Mouse (Mus musculus) hindbrain, embryonic 16.5 days (tissue): Measurements from ENCODE around the gene Mst1r. TPM values are rescaled to one million over a fixed set of nuclear protein-coding genes. Genes with fewer than 3 reads are reported as not detected.

Experiments
- ATAC-seq: fragments of 200-750 bp; cut with Nextera tagmentation; 2 replicates; pipeline ENCODE4 v1.8.0; 2017; ENCODE audit warnings: moderate TSS enrichment, moderate library complexity
- H3K27ac ChIP-seq: fragments of 300-500 bp; sonication (generic); 2 replicates; pipeline ENCODE4 v1.5.1; 2014; ENCODE audit warnings: low read depth, mild to moderate bottlenecking, control low read depth, low read length, moderate library complexity
- H3K27me3 ChIP-seq: fragments of 300-500 bp; sonication (generic); replicated peaks from 2 replicates; pipeline ENCODE4 v1.6.1; 2014; ENCODE audit warnings: low read length; ENCODE audit not compliant: control insufficient read depth, insufficient read depth
- H3K36me3 ChIP-seq: fragments of 300-500 bp; sonication (generic); 2 replicates; pipeline ENCODE4 v1.6.1; 2014; ENCODE audit warnings: mild to moderate bottlenecking, low read length, moderate library complexity, mixed read lengths; ENCODE audit not compliant: control insufficient read depth, insufficient read depth
- H3K4me1 ChIP-seq: fragments of 300-500 bp; sonication (generic); 2 replicates; pipeline ENCODE4 v1.6.1; 2014; ENCODE audit warnings: low read depth, low read length; ENCODE audit not compliant: control insufficient read depth, insufficient read depth
- H3K4me2 ChIP-seq: fragments of 300-500 bp; sonication (generic); 2 replicates; pipeline ENCODE4 v1.6.1; 2014; ENCODE audit warnings: mild to moderate bottlenecking, low read length, control low read depth, moderate library complexity
- H3K4me3 ChIP-seq: fragments of 300-500 bp; sonication (generic); 2 replicates; pipeline ENCODE4 v1.5.1; 2014; ENCODE audit warnings: mild to moderate bottlenecking, low read length, control low read depth, moderate library complexity
- H3K9ac ChIP-seq: fragments of 300-500 bp; sonication (generic); 2 replicates; pipeline ENCODE4 v1.6.1; 2014; ENCODE audit warnings: low read depth, mild to moderate bottlenecking, control low read depth, low read length, moderate library complexity
- H3K9me3 ChIP-seq: fragments of 300-500 bp; sonication (generic); 2 replicates; pipeline ENCODE4 v1.6.1; 2014; ENCODE audit warnings: mild to moderate bottlenecking, low read length, moderate library complexity; ENCODE audit not compliant: control insufficient read depth
- WGBS: fragments of 180-500 bp; shearing (Covaris S2); extraction: QIAGEN DNeasy Blood & Tissue Kit; methylation state at CpG from one replicate; pipeline ENCODE4 v1.1.7; 2014; 5-methylcytosine and 5-hydroxymethylcytosine counted together
- polyA plus RNA-seq: library from polyadenylated mRNA; unstranded; fragments of >200 nt; fragmentation: Nextera tagmentation; extraction: Ambion mirVana; gene quantifications from 2 replicates; pipeline ENCODE4 v1.2.1, GENCODE M21; 2015

Mst1r gene
- polyA plus RNA-seq, 1 experiment from 2014 or later = 1.3 TPM

- no peak overlapping the region for H3K4me2 ChIP-seq
Measured at GRCm38 (mm10) chr9:107968531-107968930, 61.9 kb downstream of the Mst1r start.

More at GRCm38 (mm10) chr9:107968531-107968930, 61.9 kb downstream of the Mst1r start:
- Histone ChIP-seq H3K27me3 (no peaks in the 10 kb centered on the region), H3K4me3 (no peak overlapping the region), H3K9me3 (no peaks in the 10 kb centered on the region), H3K27ac (no peak overlapping the region), H3K9ac (no peak overlapping the region), H3K36me3 (0 out of 2 replicates have a peak, but pooled peaks cover 3% of the 10 kb centered on the region), H3K4me1 (no peaks in the 10 kb centered on the region)
- 92% methylated on average over 7 of the region's 7 CpGs for WGBS
- ATAC-seq = no peak

Other genes starting within 250 kb of the Mst1r start
- 53.2 and 55.0 TPM in 2 replicates for gene Slc38a3, start 237.3 kb upstream of the Mst1r start, polyA plus RNA-seq
- 1.3 and 2.7 TPM in 2 replicates for gene Gnat1, start 227.2 kb upstream of the Mst1r start, polyA plus RNA-seq
- gene Sema3f, start 196.4 kb upstream of the Mst1r start, polyA plus RNA-seq = 10.0 and 13.0 TPM in 2 replicates
- 210 and 236 TPM in 2 replicates for gene Rbm5, start 135.9 kb upstream of the Mst1r start, polyA plus RNA-seq
- 83.1 and 89.7 TPM in 2 replicates for gene Rbm6, start 33.6 kb upstream of the Mst1r start, polyA plus RNA-seq
- gene Mon1a, start 18.7 kb upstream of the Mst1r start, polyA plus RNA-seq = 22.6 and 23.9 TPM in 2 replicates
- not detected in 2 replicates for gene Actl11, start 21.6 kb downstream of the Mst1r start, polyA plus RNA-seq
- 58.4 and 63.4 TPM in 2 replicates for gene Camkv, start 28.8 kb downstream of the Mst1r start, polyA plus RNA-seq
- gene Traip, start 43.3 kb downstream of the Mst1r start, polyA plus RNA-seq = 10.0 and 10.8 TPM in 2 replicates
- 8.8 and 9.6 TPM in 2 replicates for gene Uba7, start 68.6 kb downstream of the Mst1r start, polyA plus RNA-seq
- gene Gm20661, start 76.2 kb downstream of the Mst1r start, polyA plus RNA-seq = 0.58 and 0.89 TPM in 2 replicates
- 18.1 and 18.7 TPM in 2 replicates for gene Inka1, start 79.0 kb downstream of the Mst1r start, polyA plus RNA-seq
- gene Cdhr4, start 85.6 kb downstream of the Mst1r start, polyA plus RNA-seq = 2.4 and 3.3 TPM in 2 replicates
- gene Gm20662, start 89.5 kb downstream of the Mst1r start, polyA plus RNA-seq = 0.34 and 1.5 TPM in 2 replicates
- 96.0 and 111 TPM in 2 replicates for gene Ip6k1, start 95.6 kb downstream of the Mst1r start, polyA plus RNA-seq
- gene Gmppb, start 142.4 kb downstream of the Mst1r start, polyA plus RNA-seq = 25.1 and 25.7 TPM in 2 replicates
- 2.1 and 2.4 TPM in 2 replicates for gene Amigo3, start 146.3 kb downstream of the Mst1r start, polyA plus RNA-seq
- not detected in 2 replicates for gene Mst1, start 173.6 kb downstream of the Mst1r start, polyA plus RNA-seq
- 47.6 and 53.9 TPM in 2 replicates for gene Rnf123, start 176.5 kb downstream of the Mst1r start, polyA plus RNA-seq
- 58.6 and 60.9 TPM in 2 replicates for gene Apeh, start 187.7 kb downstream of the Mst1r start, polyA plus RNA-seq